Mouse (Mus musculus): ENCODE measurements around the gene Il27ra.
"Not testable (repeated sequence)": the region's sequence is repeated elsewhere in the genome, so short reads cannot be mapped to it uniquely, and the experiment has no call there.

Il27ra gene

DNA sequence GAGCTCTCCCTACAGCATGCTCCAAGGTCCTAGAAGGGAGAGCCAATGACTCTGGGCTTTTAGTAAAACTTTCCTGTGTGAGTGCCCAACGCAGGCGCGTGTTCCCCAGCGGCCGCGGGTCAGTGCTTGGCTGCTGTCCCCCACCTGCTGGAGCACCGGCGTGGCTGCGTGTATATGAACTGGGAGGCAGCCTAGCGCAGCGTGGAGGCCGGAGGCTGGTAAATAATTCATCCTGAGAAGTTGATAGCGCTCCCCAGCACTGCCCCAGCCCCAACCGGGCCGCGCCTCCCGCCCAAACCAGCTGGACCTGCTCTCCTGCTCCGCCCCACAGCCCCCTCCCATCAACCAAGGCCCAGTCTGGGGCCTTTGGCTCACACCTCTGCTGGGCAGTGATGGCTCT is 21.3 kb downstream of the Il27ra start, which contains the start of gene Palm3:
Gene Palm3 (plus strand): TSS at position 376 of the 400 bp plus-strand sequence.
- no peak for DNase-seq (ENCODE audit: low spot score in 2 of 2)

DNA sequence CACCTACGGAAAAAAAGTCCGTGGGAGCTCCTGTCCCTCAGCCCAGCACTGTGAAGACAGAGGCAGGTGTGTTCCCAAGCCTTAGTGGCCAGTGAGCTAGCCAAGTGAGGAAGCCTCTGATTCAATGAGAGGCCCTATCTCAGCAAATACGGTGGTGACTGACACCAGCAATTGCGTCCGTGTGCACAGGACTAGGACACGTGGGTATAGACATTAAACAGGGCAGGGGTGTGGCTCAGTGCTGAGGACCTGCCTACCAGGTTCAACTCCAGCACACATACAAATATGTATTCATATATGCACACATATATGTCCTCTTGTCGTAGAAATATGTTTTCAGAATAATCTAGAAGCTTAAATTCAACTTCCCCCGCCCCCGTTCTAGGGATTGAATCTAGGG is 22.7 kb downstream of the Il27ra start:
- DNase-seq (ENCODE audit: low spot score in 2 of 2): no peak

DNA sequence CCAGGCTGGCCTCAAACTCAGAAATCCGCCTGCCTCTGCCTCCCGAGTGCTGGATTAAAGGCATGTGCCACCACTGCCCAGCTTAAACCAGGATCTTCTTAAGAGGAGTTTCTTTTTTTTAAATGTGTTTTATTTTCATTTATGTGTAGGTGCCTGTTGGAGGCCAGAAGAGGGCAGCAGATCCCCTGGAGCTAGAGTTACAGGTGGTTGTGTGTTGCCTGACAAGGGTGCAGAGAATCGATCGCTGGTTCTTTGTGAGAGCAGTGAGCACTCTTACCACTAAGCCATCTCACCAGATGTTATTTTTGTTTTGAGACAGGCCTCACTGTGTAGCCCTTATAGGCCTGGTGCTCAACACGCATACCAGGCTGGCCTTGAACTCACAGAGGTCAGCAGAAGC is 26.6 kb downstream of the Il27ra start:
- DNase-seq (ENCODE audit: low spot score in 2 of 2): no peak

DNA sequence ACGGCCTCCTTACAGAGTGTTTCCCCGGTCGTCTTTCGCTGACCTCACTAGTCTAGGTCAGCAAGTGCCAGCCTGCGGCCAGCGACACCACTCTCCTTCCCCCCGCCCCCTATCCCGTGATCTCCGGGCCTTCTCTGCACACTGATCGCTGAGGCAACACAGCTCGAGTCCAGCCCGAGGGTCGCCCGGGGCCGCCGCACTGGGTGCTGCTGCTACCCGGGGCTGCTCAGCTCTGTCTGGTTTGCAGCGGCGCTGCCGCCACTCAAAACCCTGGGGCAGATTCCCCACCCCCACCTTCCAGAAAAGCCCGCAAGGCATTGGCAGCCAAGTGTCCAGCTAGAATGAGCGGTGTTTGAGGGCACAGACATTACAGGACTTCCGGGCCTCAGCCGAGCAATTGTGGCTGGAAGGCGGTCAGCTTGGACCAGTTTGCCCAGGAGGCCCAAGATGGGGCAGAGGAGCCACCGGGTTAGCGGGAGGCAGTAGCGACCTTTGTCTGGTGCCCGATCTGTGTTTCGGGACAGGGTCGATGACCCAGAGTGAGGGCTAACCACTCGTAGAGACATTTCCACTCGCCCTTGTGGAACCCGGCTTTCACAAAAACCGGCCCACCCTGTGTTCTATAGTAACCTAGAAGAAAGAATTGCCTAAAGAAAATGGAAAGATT is 29.8 kb downstream of the Il27ra start:
- DNase-seq (ENCODE audit: low spot score in 2 of 2): no peak

- DNase-seq (ENCODE audit: low spot score in 2 of 2): no peak
These were observed 30.5 kb downstream of the Il27ra start, which contains the start of gene 2210011C24Rik for GRCm38 (mm10) chr8:84011705-84012498. Gene 2210011C24Rik, minus strand, starts transcription at chr8:84012171.

DNA sequence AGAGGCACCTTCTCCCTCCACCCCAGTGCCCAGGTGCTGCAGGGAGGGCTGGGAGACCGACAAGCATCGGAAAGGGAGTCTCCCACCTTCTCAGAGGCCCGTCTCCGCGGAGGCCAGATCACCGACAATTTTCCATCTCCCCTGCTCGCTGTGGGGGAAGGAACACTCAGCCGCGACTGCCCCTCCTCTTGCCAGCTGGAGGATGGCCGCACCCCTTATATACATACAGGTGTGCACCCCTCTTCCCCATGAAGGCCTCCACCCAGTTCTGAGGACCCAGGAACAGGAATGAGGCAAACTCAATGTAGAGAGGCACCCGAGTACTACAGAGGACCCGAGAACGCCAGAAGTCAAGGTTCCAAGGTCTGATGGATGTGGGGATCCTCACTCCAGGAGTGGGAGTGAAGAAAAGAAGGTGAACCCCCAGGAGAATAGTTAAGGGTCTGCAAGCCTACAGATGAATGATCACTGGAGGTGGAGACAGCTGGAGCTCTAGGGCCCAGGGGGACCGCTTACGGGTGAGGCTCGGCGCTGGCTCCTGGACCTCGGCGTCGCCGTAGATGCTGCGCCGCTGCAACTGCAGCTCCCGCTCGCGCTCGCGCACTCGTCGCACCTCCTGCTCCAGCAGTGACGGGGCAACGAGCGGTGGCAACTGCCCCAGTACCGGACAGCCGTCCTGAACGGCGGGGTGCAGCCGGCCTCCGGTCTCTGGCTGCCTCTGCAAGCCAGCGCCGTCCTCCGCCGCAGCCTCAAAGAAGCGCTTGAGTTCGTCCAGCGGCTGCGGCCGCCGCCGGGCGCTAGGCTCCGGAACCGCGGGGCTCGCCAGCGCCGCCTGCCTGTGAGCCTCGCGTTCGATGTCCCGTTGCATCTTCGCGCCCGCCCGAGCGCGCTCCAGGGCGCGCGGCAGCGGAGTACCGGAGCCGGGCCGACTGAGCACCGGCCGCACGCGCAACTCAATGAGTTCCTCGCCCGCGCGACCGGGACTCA is 31.5 kb downstream of the Il27ra start:
- DNase-seq (ENCODE audit: low spot score in 2 of 2): peak; percentile 67 to 89

DNA sequence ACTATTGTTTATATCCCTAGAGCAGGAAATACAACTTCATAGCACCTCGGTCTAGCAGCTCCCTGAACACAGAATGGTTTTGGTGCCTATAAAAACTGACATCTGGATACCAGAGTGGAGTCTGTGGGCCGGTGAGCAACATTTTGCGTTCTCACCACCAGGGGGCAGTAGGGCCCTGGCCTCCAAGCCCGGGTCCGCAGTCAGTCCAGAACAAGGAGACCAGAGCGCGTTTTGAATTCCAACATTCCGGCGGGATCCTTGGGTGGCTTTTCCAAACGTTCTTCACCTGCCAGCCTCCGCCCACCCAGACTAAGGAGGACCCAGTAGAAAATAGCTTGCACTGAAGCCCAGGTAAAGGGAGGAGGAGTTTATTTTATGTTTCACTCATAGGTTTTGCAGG is 32.5 kb downstream of the Il27ra start:
- DNase-seq (ENCODE audit: low spot score in 2 of 2): peak; percentile 81 to 93

GRCm38 (mm10) chr8:84008362-84008761 is 34.0 kb downstream of the Il27ra start:
- no peak for DNase-seq (ENCODE audit: low spot score in 2 of 2)

DNA sequence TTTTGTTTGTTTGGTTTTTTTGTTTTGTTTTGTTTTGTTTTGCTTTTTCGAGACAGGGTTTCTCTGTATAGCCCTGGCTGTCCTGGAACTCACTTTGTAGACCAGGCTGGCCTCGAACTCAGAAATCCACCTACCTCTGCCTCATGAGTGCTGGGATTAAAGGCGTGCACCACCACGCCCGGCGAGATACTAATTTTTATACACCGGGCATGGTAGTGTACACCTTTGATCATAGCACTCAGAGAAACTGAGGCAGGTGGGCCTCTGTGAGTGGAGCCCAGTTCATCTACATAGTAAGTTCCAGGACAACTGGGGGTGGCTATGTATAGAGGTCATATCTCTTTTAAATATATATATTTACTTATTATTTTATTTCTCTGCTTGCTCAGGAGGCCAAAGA is 36.9 kb downstream of the Il27ra start:
- not testable (repeated sequence) for DNase-seq (ENCODE audit: low spot score in 2 of 2)

DNA sequence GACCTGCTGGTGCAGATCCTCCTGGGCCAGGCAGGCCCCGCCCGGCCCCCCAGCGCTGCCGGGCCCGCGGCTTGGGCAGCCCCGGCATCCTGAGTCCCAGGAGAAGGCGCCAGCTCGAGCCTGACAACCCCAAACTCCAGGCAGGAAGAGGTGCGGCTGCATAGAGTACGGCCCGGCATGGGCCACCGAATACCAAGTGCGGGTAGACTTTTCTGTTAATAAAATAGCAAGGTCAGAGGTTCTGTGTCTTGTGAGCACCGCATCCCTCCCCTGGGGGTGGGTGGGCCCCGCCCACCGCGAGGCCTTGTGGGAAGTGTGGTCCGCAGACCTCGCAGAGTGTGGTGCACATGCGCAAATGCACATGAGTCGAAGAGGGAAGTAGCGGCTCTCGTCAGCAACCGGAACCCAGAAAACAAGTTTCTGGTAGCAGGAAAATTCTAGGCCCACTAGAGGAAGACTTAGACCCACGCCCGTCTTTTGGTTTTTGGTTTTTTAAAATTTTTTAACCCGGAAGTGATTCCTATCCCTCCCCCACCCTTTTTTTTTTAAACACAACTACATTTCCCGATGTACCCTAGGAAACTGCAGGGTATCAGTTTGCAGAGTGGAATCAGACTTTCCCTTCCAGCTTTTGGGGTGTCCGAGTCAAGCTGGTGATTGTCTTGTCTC is 37.7 kb downstream of the Il27ra start:
- peak; percentile 93 to 96 for DNase-seq (ENCODE audit: low spot score in 2 of 2)

DNA sequence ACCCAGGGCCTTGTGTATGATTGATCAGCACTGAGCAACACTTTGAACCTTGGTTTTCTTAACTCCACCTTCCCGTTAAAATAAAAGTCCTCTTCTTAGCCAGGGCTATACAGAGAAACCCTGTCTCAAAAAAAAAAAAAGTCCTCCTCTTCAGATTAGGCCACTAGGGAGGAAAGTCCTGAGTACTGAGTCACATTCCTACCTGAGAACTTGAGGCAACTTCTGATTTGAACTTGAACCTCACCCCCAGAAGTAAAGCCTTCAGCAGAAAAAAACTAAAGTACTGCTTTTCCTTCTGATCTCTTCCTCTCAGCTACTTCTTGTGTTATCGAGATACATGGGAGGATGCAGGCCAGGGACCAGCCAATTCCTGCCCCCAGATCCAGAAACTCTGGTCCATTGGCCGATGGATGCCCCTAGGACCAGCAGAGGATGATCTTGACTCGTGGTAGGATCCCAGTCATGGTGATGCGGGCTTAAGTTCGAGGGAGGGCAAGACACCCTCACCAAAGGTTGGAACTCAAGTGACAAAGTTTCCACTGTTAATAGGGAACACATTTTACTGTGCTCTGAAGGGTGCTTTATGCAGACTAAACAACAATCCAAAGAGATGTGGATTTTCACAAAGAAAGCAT is 38.7 kb downstream of the Il27ra start:
- no peak for DNase-seq (ENCODE audit: low spot score in 2 of 2)

GRCm38 (mm10) chr8:84002957-84003611 is 39.3 kb downstream of the Il27ra start:
- DNase-seq (ENCODE audit: low spot score in 2 of 2): no peak

DNA sequence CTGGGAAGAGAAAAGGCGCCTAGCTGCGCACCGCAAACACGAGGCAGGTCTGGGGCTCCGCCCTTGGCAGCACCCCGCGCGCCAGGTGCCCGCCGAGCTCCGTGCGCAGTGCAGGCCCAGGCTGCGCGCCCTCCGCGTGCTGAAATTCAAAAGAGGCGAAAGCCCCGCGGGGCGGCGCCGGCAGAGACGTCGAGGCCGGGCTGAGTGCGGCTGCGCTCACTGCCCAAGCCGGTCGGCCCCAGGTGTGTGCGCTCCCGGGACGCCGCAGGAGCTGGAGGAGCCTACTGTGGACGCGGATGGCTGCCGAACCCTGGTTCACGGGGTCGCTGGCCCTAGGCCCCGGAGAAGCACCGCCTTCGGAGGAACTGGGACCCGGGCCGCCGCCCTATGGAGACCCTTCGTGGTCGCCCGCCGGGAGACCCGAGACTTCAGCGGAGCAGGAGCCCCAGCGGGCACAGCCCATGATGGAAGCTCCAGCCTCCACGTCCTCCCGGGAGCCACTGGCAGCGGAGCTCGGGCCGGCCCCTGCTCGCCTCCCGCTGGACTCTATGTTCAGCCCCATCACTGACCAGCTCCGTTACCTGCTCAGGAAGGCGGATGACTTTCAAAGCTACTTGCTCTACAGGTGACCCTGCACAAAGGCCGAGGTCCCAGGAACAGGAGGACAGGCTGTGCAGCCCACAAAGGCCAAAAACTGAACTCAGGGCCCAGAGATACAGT is 40.9 kb downstream of the Il27ra start, which contains the start of gene 1700067K01Rik:
Gene 1700067K01Rik (plus strand): TSS at position 222 of the 720 bp plus-strand sequence.
- no peak for DNase-seq (ENCODE audit: low spot score in 2 of 2)

GRCm38 (mm10) chr8:83999825-84000224 is 42.6 kb downstream of the Il27ra start:
- DNase-seq (ENCODE audit: low spot score in 2 of 2): no peak

DNA sequence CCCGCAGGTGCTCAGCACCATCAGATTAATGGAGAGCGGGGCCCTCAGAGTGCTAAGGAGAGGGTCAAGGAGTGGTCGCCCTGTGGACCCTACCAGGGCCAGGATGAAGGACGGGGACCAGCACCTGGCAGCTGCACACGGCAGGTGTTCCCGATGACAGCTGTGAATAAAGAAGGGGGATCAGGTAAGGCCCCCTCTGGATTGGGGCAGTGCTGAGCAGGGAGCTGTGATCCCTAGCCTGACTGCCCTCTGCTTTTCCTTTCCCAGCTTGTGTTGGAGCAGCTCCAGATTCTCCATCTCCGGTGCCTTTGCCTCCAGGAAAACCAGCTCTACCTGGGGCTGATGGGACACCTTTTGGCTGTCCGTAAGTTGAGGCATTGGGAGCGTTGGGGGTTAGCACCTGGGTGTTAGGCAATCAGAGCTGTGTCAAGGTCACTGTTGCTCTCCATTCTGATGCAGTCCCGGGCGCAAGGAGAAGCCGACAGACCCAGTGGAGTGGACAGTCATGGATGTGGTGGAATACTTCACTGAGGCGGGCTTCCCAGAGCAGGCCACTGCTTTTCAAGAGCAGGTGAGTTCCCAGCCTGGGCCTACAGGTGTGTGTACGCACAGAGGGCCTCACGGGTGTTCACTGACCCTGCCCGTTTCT is 43.2 kb downstream of the Il27ra start:
- no peak for DNase-seq (ENCODE audit: low spot score in 2 of 2)

DNA sequence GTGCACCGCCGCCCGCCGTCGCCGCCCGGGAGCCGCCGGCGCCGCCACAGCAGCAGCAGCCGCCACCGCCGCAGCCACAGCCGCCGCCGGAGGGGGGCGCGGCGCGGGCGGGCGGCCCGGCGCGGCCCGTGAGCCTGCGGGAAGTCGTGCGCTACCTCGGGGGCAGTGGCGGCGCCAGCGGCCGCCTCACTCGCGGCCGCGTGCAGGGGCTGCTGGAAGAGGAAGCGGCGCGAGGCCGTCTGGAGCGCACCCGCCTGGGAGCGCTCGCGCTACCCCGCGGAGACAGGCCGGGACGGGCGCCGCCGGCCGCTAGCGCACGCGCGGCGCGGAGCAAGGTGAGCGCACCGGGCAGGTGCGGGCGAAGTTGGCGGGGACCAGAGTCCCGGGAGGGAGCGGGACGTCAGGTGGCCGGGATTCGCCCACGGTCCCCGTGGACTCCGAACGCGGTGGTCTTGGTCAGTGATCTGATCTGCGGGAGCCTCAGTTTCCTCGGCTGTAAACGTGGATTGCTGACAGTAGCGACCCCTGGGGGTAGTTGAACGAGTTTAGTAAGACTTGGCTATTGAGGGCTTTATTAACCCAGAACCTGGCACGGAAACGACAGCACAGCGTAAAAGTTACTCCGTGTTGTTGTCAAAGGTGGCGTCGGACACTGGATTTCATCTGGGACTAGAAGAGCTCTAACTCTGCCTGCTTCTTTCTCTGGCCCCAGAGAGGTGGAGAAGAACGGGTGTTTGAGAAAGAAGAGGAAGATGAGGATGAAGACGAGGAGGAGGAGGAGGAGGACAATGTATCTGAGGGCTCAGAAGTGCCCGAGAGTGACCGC is 43.9 kb downstream of the Il27ra start:
- DNase-seq (ENCODE audit: low spot score in 2 of 2): peak; percentile 66 to 86

DNA sequence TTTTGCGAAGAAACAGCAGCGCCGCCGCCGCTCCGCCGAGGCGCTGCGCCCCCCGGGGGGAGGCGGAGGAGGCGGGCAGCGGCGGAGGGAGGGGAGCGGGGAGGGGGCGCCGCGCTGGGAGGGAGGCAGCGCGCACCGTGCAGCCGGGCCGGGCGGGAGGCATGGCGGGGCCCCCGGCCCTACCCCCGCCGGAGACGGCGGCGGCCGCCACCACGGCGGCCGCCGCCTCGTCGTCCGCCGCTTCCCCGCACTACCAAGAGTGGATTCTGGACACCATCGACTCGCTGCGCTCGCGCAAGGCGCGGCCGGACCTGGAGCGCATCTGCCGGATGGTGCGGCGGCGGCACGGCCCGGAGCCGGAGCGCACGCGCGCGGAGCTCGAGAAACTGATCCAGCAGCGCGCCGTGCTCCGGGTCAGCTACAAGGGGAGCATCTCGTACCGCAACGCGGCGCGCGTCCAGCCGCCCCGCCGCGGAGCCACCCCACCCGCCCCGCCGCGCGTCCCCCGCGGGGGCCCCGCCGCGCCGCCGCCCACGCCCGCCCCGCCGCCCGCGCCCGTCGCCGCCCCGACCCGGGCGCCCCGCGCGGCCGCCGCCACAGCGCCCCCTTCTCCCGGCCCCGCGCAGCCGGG is 44.8 kb downstream of the Il27ra start, which contains the start of gene Samd1:
Gene Samd1 (plus strand): TSS at position 162 of the 631 bp plus-strand sequence.
- DNase-seq (ENCODE audit: low spot score in 2 of 2): peak; percentile 56 to 85
